ENCODE assay signal across 8 mouse cellular contexts in genomic region chr10:71237516-71238239, GRCm38 (mm10). TPM values are rescaled to one million over a fixed set of nuclear protein-coding genes. Genes with fewer than 3 reads are reported as not detected.
A peak's percentile ranks its signal among the peaks of the same experiment; 100 is the strongest.
DNase-seq lines count a peak whose midpoint lies in the region; ATAC-seq lines count a peak whose summit lies in the region.

No protein-coding gene starts in this region.

- DNase-seq in ZHBTc4 (ENCODE audit: low read depth, low spot score): peak; percentile 99
- DNase-seq in gastrocnemius, adult 8-10 months (ENCODE audit: low spot score in 2 of 2): peak; percentile 93 to 94
- DNase-seq in induced T-regulatory cell, adult 2 months (ENCODE audit: low read depth): peak; percentile 97
- DNase-seq in left cerebral cortex, adult 9 months (ENCODE audit: low spot score in 2 of 2): peak; percentile 87 to 94
- DNase-seq in right cerebral cortex, postnatal 14 days: peak; percentile 93
- peak; percentile 89 to 95 for DNase-seq in urinary bladder, postnatal 36 days (ENCODE audit: low spot score in 2 of 2)

- peak; percentile 95 for ATAC-seq in common myeloid progenitor, adult 5-6 weeks (replicated peaks; ENCODE audit: low read depth, poor library complexity, severe bottlenecking)
- ATAC-seq in megakaryocyte progenitor cell, adult 5-6 weeks (replicated peaks; ENCODE audit: poor library complexity): peak; percentile 95

RNA-seq across cellular contexts. Expression of gene Tfam, which starts 0.4 kb away (rescaled TPM):
- 147 and 154 TPM in 2 replicates for total RNA-seq in common myeloid progenitor, adult 5-6 weeks (2017)
- total RNA-seq in gastrocnemius, adult 8-10 months (2022): 10 to 100 TPM; 46.6 to 55.8 (median 49.7) TPM
- 63.2 and 67.9 TPM in 2 replicates for total RNA-seq in megakaryocyte progenitor cell, adult 5-6 weeks (2015)
- 100 and 136 TPM in 2 replicates for total RNA-seq in megakaryocyte progenitor cell, adult 5-6 weeks (2017)

RNA-seq across cellular contexts. Expression of gene Ube2d1, which starts 47.4 kb away (rescaled TPM):
- total RNA-seq in common myeloid progenitor, adult 5-6 weeks (2017): 9.8 and 15.0 TPM in 2 replicates
- 100 to 1,000 TPM; 190 to 250 (median 197) TPM for total RNA-seq in gastrocnemius, adult 8-10 months (2022)
- 64.9 and 65.5 TPM in 2 replicates for total RNA-seq in megakaryocyte progenitor cell, adult 5-6 weeks (2015)
- total RNA-seq in megakaryocyte progenitor cell, adult 5-6 weeks (2017): 9.7 and 10.5 TPM in 2 replicates

Comparison
In these comparisons a context has a peak if more than half of its experiments do, and no peak if none do; other contexts are left out.
1. Peak in every context shown above with its lines: DNase-seq and ATAC-seq.